Mouse (Mus musculus): ENCODE data around the gene Usp2.

Gene Usp2

DNA sequence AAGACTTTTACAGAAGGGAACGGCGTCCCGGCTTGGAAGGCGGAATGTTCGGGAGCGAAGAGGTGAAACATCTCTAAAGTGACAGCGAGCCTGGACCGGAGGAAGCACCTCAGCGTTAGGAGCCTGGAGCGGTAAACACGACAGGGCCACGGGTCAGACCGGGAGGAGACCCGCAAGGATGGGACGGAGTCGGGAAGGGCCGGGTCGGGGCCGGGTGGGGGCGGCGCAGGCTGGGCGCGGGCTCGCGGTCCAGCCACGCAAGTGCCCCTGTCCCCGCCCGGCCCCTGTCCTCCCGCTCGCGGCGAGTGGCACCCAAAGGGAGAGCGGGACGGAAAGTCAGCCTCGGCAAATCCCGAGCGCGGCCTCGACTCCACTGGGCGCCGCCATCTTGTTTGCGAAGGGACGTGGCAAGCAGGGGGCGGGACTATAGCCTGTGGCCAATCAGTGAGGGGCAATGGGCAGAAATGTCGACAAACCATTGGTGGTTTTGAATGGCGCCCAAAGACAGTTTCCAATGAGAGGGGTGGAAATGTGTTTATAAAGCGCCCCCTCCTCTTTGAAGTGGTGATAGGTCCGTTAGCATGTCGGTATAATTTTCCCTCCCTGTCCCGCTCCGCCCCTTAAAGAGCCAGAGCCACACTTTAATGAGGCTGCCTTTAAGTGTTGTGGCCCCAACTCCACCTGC is 46.4 kb downstream of the Usp2 start, which contains the start of the genes Gm49380 and Rnf26:
Gm49380 (minus strand) TSS at position 396 of the 685 bp plus-strand sequence.
Rnf26 (minus strand) TSS at position 413 of the 685 bp plus-strand sequence.
- Histone ChIP-seq H3K36me3 (ENCODE audit: insufficient read depth, low read length) (peaks cover 20% of the 10 kb centered on the region), H3K9me3 (ENCODE audit: low read length) (no peaks in the 10 kb centered on the region), H3K27me3 (ENCODE audit: insufficient read depth, low read length) (no peaks in the 10 kb centered on the region), H3K4me1 (replicated peaks; ENCODE audit: low read depth, low read length) (peaks cover 44% of the 10 kb centered on the region), H3K4me3 (replicated peaks; ENCODE audit: low read length) (peak within 1 kb of the TSS; percentile 87)
- TF ChIP-seq POU5F1 (IDR thresholded peaks at IDR 0.05; ENCODE audit: borderline replicate concordance, low read length) (no peak), NANOG (IDR thresholded peaks at IDR 0.05; ENCODE audit: borderline replicate concordance, low read length) (no peak), CTCF (conservative IDR thresholded peaks at IDR 0.05; ENCODE audit: low read length) (no peak)

DNA sequence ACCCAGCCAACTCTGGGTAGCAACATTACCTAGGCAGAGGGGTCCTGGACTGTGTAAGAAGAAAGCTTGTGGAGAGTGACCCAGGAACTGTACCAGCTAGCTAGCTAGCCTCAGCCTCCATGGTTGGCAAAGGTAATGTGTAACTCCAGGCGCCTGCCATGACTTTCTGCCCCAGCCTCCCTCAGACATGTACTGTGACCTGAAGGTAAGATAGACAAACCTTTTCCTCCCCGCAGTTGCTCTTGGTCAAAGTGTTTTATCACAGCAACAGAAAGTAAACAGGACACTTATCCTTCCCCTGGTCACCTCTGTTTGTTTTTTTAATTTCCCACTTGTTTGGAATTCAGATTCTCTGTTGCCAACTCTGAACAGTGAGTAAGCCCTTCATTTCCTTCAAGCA is 47.6 kb downstream of the Usp2 start:
- Histone ChIP-seq H3K4me3 (replicated peaks; ENCODE audit: low read length) (peak overlapping the region; percentile 87; the same call in 1 of the 2 replicates), H3K27me3 (ENCODE audit: insufficient read depth, low read length) (no peaks in the 10 kb centered on the region), H3K9me3 (ENCODE audit: low read length) (no peaks in the 10 kb centered on the region), H3K36me3 (ENCODE audit: insufficient read depth, low read length) (peaks cover 12% of the 10 kb centered on the region), H3K4me1 (replicated peaks; ENCODE audit: low read depth, low read length) (peaks cover 32% of the 10 kb centered on the region)
- TF ChIP-seq POU5F1 (IDR thresholded peaks at IDR 0.05; ENCODE audit: borderline replicate concordance, low read length) = no peak
- no peak for TF ChIP-seq NANOG (IDR thresholded peaks at IDR 0.05; ENCODE audit: borderline replicate concordance, low read length)
- TF ChIP-seq CTCF (conservative IDR thresholded peaks at IDR 0.05; ENCODE audit: low read length) = no peak

DNA sequence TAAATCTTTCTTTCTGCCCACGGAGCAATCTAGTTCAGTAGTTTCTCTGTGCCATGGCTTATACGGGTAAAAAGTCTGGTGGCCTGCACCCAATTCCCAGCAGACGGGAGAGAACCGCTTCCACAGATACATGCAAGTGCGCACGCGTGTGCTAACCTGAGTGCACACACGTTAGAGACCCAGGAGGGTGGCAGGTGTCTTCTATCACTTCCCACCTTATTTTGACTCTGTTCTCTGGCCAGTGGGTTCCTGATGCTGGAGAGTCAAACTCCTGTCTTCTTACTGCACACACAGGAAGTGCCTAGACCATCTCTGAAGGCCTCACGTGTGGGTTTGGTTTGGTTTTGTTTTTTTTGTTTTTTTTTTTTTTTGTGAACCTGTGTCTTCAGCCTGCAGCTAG is 48.8 kb downstream of the Usp2 start:
- Histone ChIP-seq H3K36me3 (ENCODE audit: insufficient read depth, low read length) (peaks cover under 1% of the 10 kb centered on the region), H3K27me3 (ENCODE audit: insufficient read depth, low read length) (no peaks in the 10 kb centered on the region), H3K4me3 (replicated peaks; ENCODE audit: low read length) (no peak overlapping the region), H3K9me3 (ENCODE audit: low read length) (no peaks in the 10 kb centered on the region; the same call in 1 of the 2 replicates), H3K4me1 (replicated peaks; ENCODE audit: low read depth, low read length) (peaks cover 20% of the 10 kb centered on the region)
- no peak for TF ChIP-seq CTCF (conservative IDR thresholded peaks at IDR 0.05; ENCODE audit: low read length)
- no peak for TF ChIP-seq POU5F1 (IDR thresholded peaks at IDR 0.05; ENCODE audit: borderline replicate concordance, low read length)
- TF ChIP-seq NANOG (IDR thresholded peaks at IDR 0.05; ENCODE audit: borderline replicate concordance, low read length) = no peak

DNA sequence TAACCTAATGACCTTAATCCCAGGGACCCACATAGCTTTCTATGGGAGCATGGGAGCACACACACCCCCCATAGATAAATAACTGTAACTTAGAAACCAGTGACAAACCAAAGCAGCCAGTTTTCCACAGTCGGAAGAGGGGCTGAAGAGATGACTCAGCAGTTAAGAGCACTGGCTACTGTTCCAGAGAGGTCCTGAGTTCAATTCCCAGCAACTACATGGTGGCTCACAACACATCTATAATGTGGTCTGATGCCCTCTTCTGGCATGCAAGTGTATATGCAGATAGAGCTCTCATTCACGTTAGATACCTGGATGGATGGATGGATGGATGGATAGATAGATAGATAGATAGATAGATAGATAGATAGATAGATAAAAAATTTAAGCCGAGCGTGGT is 49.4 kb downstream of the Usp2 start:
- no peak overlapping the region for H3K4me3 ChIP-seq (replicated peaks; ENCODE audit: low read length)
- H3K36me3 ChIP-seq (ENCODE audit: insufficient read depth, low read length) = no peaks in the 10 kb centered on the region
- no peaks in the 10 kb centered on the region for H3K27me3 ChIP-seq (ENCODE audit: insufficient read depth, low read length)
- TF ChIP-seq CTCF (conservative IDR thresholded peaks at IDR 0.05; ENCODE audit: low read length) = peak; percentile 7; the same call in 1 of the 2 replicates
- TF ChIP-seq NANOG (IDR thresholded peaks at IDR 0.05; ENCODE audit: borderline replicate concordance, low read length) = no peak
- no peak for TF ChIP-seq POU5F1 (IDR thresholded peaks at IDR 0.05; ENCODE audit: borderline replicate concordance, low read length)
- peaks cover 20% of the 10 kb centered on the region for H3K4me1 ChIP-seq (replicated peaks; ENCODE audit: low read depth, low read length)
- no peaks in the 10 kb centered on the region; the same call in 1 of the 2 replicates for H3K9me3 ChIP-seq (ENCODE audit: low read length)

DNA sequence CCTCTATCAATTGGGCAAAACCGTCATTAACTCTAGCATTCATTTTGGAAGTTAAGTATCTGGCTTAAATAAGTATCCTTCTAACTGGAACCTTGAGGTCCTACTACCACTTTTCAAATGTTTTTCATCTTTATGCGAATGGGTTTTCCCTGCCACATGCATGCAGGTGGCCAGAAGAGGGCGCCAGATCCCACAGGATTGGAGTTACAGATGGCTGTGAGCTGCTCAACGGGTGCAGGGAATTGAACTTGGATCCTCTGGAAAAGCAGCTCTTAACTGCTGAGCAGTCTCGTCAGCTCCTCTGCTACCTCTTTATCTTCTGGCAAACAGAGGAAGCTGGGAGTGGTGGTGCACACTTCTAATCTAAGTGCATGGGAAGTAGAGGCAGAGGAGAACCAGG is 52.2 kb downstream of the Usp2 start:
- TF ChIP-seq CTCF (conservative IDR thresholded peaks at IDR 0.05; ENCODE audit: low read length) = peak; percentile 51
- TF ChIP-seq POU5F1 (IDR thresholded peaks at IDR 0.05; ENCODE audit: borderline replicate concordance, low read length) = no peak
- no peak for TF ChIP-seq NANOG (IDR thresholded peaks at IDR 0.05; ENCODE audit: borderline replicate concordance, low read length)
- peaks cover 4% of the 10 kb centered on the region; the same call in 1 of the 2 replicates for H3K9me3 ChIP-seq (ENCODE audit: low read length)
- H3K4me3 ChIP-seq (replicated peaks; ENCODE audit: low read length) = no peak overlapping the region
- H3K36me3 ChIP-seq (ENCODE audit: insufficient read depth, low read length) = no peaks in the 10 kb centered on the region
- no peaks in the 10 kb centered on the region for H3K27me3 ChIP-seq (ENCODE audit: insufficient read depth, low read length)
- H3K4me1 ChIP-seq (replicated peaks; ENCODE audit: low read depth, low read length) = peaks cover 19% of the 10 kb centered on the region

DNA sequence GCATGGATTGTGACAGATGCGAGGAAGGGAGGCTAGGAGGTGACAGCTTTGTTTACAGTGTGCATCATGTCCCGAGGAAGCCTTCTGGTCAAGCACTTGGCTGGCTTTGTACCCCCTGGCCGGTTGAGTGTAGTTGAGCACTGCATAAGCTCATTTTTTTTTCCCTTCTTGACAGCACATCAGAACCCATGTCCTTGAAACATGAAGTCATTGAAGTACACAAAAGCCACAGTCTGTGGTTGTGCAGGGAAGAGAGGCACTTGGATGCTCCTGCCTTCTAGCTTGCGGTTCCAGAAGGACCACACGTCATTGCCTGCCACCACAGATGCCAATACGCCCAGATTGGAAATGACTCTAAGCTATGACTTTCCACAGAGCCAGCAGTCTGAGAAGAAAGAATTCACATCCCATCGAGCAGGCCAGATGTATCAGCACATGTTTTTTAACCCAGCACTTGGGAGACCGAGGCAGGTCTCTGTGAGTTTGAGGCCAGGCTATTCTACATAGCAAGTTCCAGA is 53.2 kb downstream of the Usp2 start:
- Histone ChIP-seq H3K4me1 (replicated peaks; ENCODE audit: low read depth, low read length) (peaks cover 21% of the 10 kb centered on the region), H3K9me3 (ENCODE audit: low read length) (peaks cover 4% of the 10 kb centered on the region; the same call in 1 of the 2 replicates), H3K36me3 (ENCODE audit: insufficient read depth, low read length) (no peaks in the 10 kb centered on the region), H3K27me3 (ENCODE audit: insufficient read depth, low read length) (no peaks in the 10 kb centered on the region), H3K4me3 (replicated peaks; ENCODE audit: low read length) (no peak overlapping the region)
- TF ChIP-seq CTCF (conservative IDR thresholded peaks at IDR 0.05; ENCODE audit: low read length) (no peak), NANOG (IDR thresholded peaks at IDR 0.05; ENCODE audit: borderline replicate concordance, low read length) (no peak), POU5F1 (IDR thresholded peaks at IDR 0.05; ENCODE audit: borderline replicate concordance, low read length) (no peak)

DNA sequence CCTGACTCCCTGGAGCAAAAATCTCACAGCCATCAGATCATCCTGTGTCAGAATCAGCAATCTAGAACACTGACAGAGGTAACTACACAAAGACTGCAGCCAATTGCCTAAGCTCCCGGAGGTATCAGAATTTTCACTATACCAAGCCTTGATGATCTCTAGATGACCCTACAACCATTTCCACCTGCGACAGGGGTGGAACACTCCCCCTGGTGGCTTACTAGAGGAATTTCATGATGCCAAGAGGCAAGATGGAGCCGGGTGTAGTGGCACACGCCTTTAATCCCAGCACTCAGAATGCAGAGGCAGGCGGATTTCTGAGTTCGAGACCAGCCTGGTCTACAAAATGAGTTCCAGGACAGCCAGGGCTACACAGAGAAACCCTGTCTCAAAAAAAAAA is 57.5 kb downstream of the Usp2 start:
- peak; percentile 56 for TF ChIP-seq CTCF (conservative IDR thresholded peaks at IDR 0.05; ENCODE audit: low read length)
- no peak for TF ChIP-seq POU5F1 (IDR thresholded peaks at IDR 0.05; ENCODE audit: borderline replicate concordance, low read length)
- Histone ChIP-seq H3K36me3 (ENCODE audit: insufficient read depth, low read length) (no peaks in the 10 kb centered on the region), H3K4me1 (replicated peaks; ENCODE audit: low read depth, low read length) (peaks cover 48% of the 10 kb centered on the region), H3K4me3 (replicated peaks; ENCODE audit: low read length) (no peak overlapping the region), H3K9me3 (ENCODE audit: low read length) (peaks cover 4% of the 10 kb centered on the region; the same call in 1 of the 2 replicates), H3K27me3 (ENCODE audit: insufficient read depth, low read length) (no peaks in the 10 kb centered on the region)

DNA sequence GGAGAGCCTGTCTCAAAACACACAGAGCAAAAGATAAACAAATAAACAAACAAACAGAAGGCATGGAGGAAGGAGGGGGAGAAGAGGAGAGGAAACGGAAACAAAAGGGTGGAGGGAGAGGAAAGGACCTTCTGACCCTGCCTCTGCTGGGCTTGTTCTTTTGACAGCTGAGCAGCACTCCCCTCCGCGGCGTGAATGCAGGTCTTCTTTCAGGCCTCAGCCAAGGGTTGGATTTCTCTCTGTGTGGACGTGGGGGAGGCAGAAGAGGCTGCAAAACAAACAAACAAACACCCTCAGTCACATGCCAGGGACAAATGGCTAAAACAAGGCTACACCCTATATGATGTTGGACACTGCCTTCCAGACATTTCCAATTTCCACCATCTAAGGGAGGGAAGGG is 58.2 kb downstream of the Usp2 start:
- H3K9me3 ChIP-seq (ENCODE audit: low read length) = peaks cover 4% of the 10 kb centered on the region; the same call in 1 of the 2 replicates
- H3K4me3 ChIP-seq (replicated peaks; ENCODE audit: low read length) = peak overlapping the region; percentile 17; the same call in 1 of the 2 replicates
- H3K4me1 ChIP-seq (replicated peaks; ENCODE audit: low read depth, low read length) = peaks cover 55% of the 10 kb centered on the region
- TF ChIP-seq NANOG (IDR thresholded peaks at IDR 0.05; ENCODE audit: borderline replicate concordance, low read length) (no peak), CTCF (conservative IDR thresholded peaks at IDR 0.05; ENCODE audit: low read length) (no peak), POU5F1 (IDR thresholded peaks at IDR 0.05; ENCODE audit: borderline replicate concordance, low read length) (no peak)
- H3K36me3 ChIP-seq (ENCODE audit: insufficient read depth, low read length) = no peaks in the 10 kb centered on the region
- H3K27me3 ChIP-seq (ENCODE audit: insufficient read depth, low read length) = no peaks in the 10 kb centered on the region
